In the genomic region with DNA sequence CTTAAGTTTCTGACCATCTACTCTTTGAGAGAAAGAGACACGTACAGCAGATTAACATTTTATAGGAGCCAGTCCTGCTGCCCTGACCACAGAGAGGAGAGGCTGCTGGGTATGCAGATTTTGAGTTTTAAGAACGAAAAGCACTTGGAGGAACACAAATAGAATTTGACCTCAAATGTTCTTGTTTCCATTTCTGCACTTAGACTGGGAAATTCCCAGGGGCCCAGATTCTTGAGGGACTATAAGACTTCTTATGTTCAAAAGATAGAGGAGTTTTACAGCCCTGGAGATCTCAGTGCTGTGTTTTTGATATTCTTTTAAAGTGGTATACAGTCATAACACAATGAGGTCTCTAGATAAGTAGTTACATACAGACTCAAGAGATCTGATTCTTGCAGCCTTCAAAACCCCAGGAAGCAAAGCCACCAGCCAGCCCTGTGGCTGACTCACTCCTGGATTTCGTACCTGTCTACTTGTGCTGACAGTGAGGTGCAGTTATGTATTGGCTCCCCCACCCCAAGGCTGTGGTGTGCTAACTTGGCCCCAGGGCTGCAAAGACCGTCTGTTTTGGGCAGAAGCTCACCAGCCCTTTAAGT, we compare ENCODE assay signal across 14 mouse cellular contexts. TPM values are rescaled to one million over a fixed set of nuclear protein-coding genes. Genes with fewer than 3 reads are reported as not detected.
DNase-seq lines count a peak whose midpoint lies in the region; ATAC-seq and TF ChIP-seq lines count a peak whose summit lies in the region.
"Had no signal": no experiment of that assay in that cellular context is flagged by ENCODE, and none has a peak within 500 bp of the region (broad histone marks: within the 10 kb centered on the region; RNA-seq: fewer than 3 reads in every experiment).

No protein-coding gene starts in this region.

- TF ChIP-seq CTCF in left cerebral cortex, adult 2 months (IDR thresholded peaks at IDR 0.05) = no peak
- no peak for TF ChIP-seq CTCF in CH12.LX (conservative IDR thresholded peaks at IDR 0.05 in 1 of 2, IDR thresholded peaks at IDR 0.05 in 1 of 2; ENCODE audit: low read depth in 2 of 2, low read length in 2 of 2)

- TF ChIP-seq RAD21 in CH12.LX (IDR thresholded peaks at IDR 0.05; ENCODE audit: low read depth, low read length) = no peak; the same call in 1 of the 2 replicates

- TF ChIP-seq EP300 in CH12.LX (IDR thresholded peaks at IDR 0.05; ENCODE audit: low read length) = peak; percentile 95

- in situ Hi-C loops in CH12.LX (cut with MboI; ENCODE audit: low pct_ligation_motif_present, low pct_unique_long_range_greater_than_20kb, low sequenced_read_pairs) = loop anchor here (5.0 kb wide), 1 partner anchor 42 kb away; no protein-coding TSS in a partner anchor

- dilution Hi-C loops in CH12.LX (cut with MboI; ENCODE audit: extremely low pct_ligation_motif_present, extremely low pct_unique_long_range_greater_than_20kb, low sequenced_read_pairs) = no loop called here

- peaks cover 17% of the 10 kb centered on the region for H3K79me2 ChIP-seq in CH12.LX (replicated peaks; ENCODE audit: control insufficient read depth, extremely low read depth, insufficient read depth, poor library complexity, severe bottlenecking)

- no peak; the same call in 1 of the 2 replicates for TF ChIP-seq POLR2A in CH12.LX (IDR thresholded peaks at IDR 0.05; ENCODE audit: low read depth, low read length)

- H3K27ac ChIP-seq in left cerebral cortex, adult 2 months = peak overlapping the region; percentile 80
- peak overlapping the region; percentile 97 for H3K27ac ChIP-seq in CH12.LX (ENCODE audit: insufficient read depth, low read depth)
- H3K27ac ChIP-seq in liver, embryonic 16.5 days (ENCODE audit: low read length) = peak overlapping the region; percentile 91
- H3K27ac ChIP-seq in hindbrain, embryonic 11.5 days (ENCODE audit: low read depth, low read length) = no peak overlapping the region

- WGBS in liver, embryonic 16.5 days (ENCODE audit: insufficient replicate concordance) = 77% methylated on average over 4 of the region's 4 CpGs
- 92% methylated on average over 4 of the region's 4 CpGs for WGBS in hindbrain, embryonic 11.5 days

- H3K9me3 ChIP-seq in CH12.LX (replicated peaks; ENCODE audit: low read length) = no peaks in the 10 kb centered on the region
- no peaks in the 10 kb centered on the region for H3K9me3 ChIP-seq in liver, embryonic 16.5 days (replicated peaks; ENCODE audit: control insufficient read depth, low read length)
- no peaks in the 10 kb centered on the region for H3K9me3 ChIP-seq in hindbrain, embryonic 11.5 days (ENCODE audit: control insufficient read depth, low read length)
- H3K9me3 ChIP-seq: forebrain, embryonic 12.5 days had no signal

- intact Hi-C loops in left cerebral cortex, adult 2 months (cut with DNase I) = no loop called here

- H3K4me1 ChIP-seq in CH12.LX (ENCODE audit: control insufficient read depth in 1 of 2, insufficient read depth in 2 of 2) = peaks cover 63 to 98% of the 10 kb centered on the region in 2 experiments
- peaks cover 62% of the 10 kb centered on the region for H3K4me1 ChIP-seq in liver, embryonic 16.5 days (ENCODE audit: control insufficient read depth, low read depth, low read length)
- H3K4me1 ChIP-seq in hindbrain, embryonic 11.5 days (replicated peaks; ENCODE audit: control insufficient read depth, insufficient read depth, low read length) = no peaks in the 10 kb centered on the region

- peak overlapping the region; percentile 59; the same call in 1 of the 2 replicates for H3K9ac ChIP-seq in CH12.LX (ENCODE audit: insufficient read depth, low read depth)
- H3K9ac ChIP-seq in liver, embryonic 16.5 days (ENCODE audit: low read depth, low read length) = no peak overlapping the region
- no peak overlapping the region for H3K9ac ChIP-seq in hindbrain, embryonic 11.5 days (ENCODE audit: low read depth, low read length)
- H3K9ac ChIP-seq: forebrain, embryonic 12.5 days had no signal

- ATAC-seq in liver, embryonic 16.5 days (ENCODE audit: low read depth) = no peak
- ATAC-seq in hindbrain, embryonic 11.5 days (ENCODE audit: low FRiP score) = no peak

- no peaks in the 10 kb centered on the region for H3K27me3 ChIP-seq in CH12.LX (replicated peaks)
- no peaks in the 10 kb centered on the region for H3K27me3 ChIP-seq in liver, embryonic 16.5 days (ENCODE audit: control insufficient read depth, insufficient read depth, low read depth, low read length)
- no peaks in the 10 kb centered on the region for H3K27me3 ChIP-seq in hindbrain, embryonic 11.5 days (ENCODE audit: control insufficient read depth, insufficient read depth, low read length)
- H3K27me3 ChIP-seq: forebrain, embryonic 12.5 days had no signal

- H3K4me3 ChIP-seq in left cerebral cortex, adult 2 months = no peak overlapping the region
- H3K4me3 ChIP-seq in CH12.LX (replicated peaks in 1 of 3; ENCODE audit: low read depth in 2 of 3, low read length in 2 of 3, poor library complexity in 1 of 3) = no peak overlapping the region
- H3K4me3 ChIP-seq in liver, embryonic 16.5 days (ENCODE audit: low read depth, low read length) = no peak overlapping the region
- no peak overlapping the region for H3K4me3 ChIP-seq in hindbrain, embryonic 11.5 days (ENCODE audit: low read depth, low read length)
- H3K4me3 ChIP-seq: forebrain, embryonic 12.5 days had no signal

- H3K36me3 ChIP-seq in CH12.LX (replicated peaks in 1 of 2; ENCODE audit: control insufficient read depth in 1 of 2, insufficient read depth in 1 of 2, low read length in 1 of 2) = peaks cover 14 to 55% of the 10 kb centered on the region in 2 experiments
- peaks cover 34% of the 10 kb centered on the region for H3K36me3 ChIP-seq in liver, embryonic 16.5 days (ENCODE audit: control insufficient read depth, insufficient read depth)
- no peaks in the 10 kb centered on the region for H3K36me3 ChIP-seq in hindbrain, embryonic 11.5 days (ENCODE audit: control insufficient read depth, insufficient read depth, low read length)

- DNase-seq in left cerebral cortex, adult 2 months (ENCODE audit: extremely low spot score in 1 of 2, low spot score in 2 of 2) = no peak
- DNase-seq in left cerebral cortex, adult 8-10 months (ENCODE audit: low spot score in 2 of 2) = no peak
- DNase-seq in CH12.LX (ENCODE audit: extremely low read depth) = peak; percentile 90
- peak; percentile 87 for DNase-seq in induced T-regulatory cell, adult 2 months (ENCODE audit: low read depth)
- DNase-seq in hindbrain, embryonic 11.5 days (ENCODE audit: low spot score) = no peak
- no peak for DNase-seq in layer of hippocampus, adult 11-12 months (ENCODE audit: low spot score)
- no peak for DNase-seq in adrenal gland, postnatal 10 days
- DNase-seq: adrenal gland, adult 2 months; cerebellum, postnatal 25 days; heart, postnatal 36 days; lung, adult 18-20 months; thymus, postnatal 36 days had no signal

- H3K4me2 ChIP-seq in CH12.LX (ENCODE audit: insufficient read depth, low read depth, poor library complexity, severe bottlenecking) = peak overlapping the region; percentile 51
- H3K4me2 ChIP-seq in liver, embryonic 16.5 days (ENCODE audit: low read depth, low read length) = 0 out of 2 replicates have a peak overlapping the region, but pooled peaks have one; percentile 43
- H3K4me2 ChIP-seq in hindbrain, embryonic 11.5 days (replicated peaks; ENCODE audit: low read depth, low read length) = no peak overlapping the region
- H3K4me2 ChIP-seq: forebrain, embryonic 12.5 days had no signal

TF ChIP-seq in CH12.LX, 34 proteins besides CTCF, POLR2A, EP300 and RAD21:
- TF ChIP-seq JUN (IDR thresholded peaks at IDR 0.05; ENCODE audit: insufficient read depth, low read depth, low read length) (peak; percentile 51; the same call in 1 of the 2 replicates), PAX5 (IDR thresholded peaks at IDR 0.05; ENCODE audit: low read length) (no peak), JUND (conservative IDR thresholded peaks at IDR 0.05; ENCODE audit: low read depth, low read length) (no peak), USF1 (IDR thresholded peaks at IDR 0.05; ENCODE audit: low read depth, low read length) (no peak), MXI1 (IDR thresholded peaks at IDR 0.05; ENCODE audit: low read depth, low read length) (no peak; the same call in 1 of the 2 replicates), POLR2AphosphoS2 (IDR thresholded peaks at IDR 0.05; ENCODE audit: low read depth, low read length) (no peak), TBP (conservative IDR thresholded peaks at IDR 0.05; ENCODE audit: low read depth, low read length) (peak; percentile 75), IRF4 (IDR thresholded peaks at IDR 0.05; ENCODE audit: low read depth, low read length) (peak; percentile 80), ZC3H11A (IDR thresholded peaks at IDR 0.05; ENCODE audit: low read depth, low read length) (no peak), NELFE (IDR thresholded peaks at IDR 0.05; ENCODE audit: low read depth, low read length) (no peak), ELF1 (IDR thresholded peaks at IDR 0.05; ENCODE audit: low read depth, low read length) (no peak), ZMIZ1 (IDR thresholded peaks at IDR 0.05; ENCODE audit: low read depth, low read length) (no peak), BHLHE40 (IDR thresholded peaks at IDR 0.05; ENCODE audit: low read depth, low read length) (peak; percentile 53), TCF12 (IDR thresholded peaks at IDR 0.05; ENCODE audit: low read depth, low read length) (peak; percentile 75), MEF2A (IDR thresholded peaks at IDR 0.05; ENCODE audit: borderline replicate concordance, low read depth, low read length) (peak; percentile 99), UBTF (IDR thresholded peaks at IDR 0.05; ENCODE audit: low read depth, low read length) (no peak), SIN3A (IDR thresholded peaks at IDR 0.05; ENCODE audit: low read length) (no peak), MAZ (IDR thresholded peaks at IDR 0.05; ENCODE audit: low read depth, low read length) (no peak), NRF1 (IDR thresholded peaks at IDR 0.05; ENCODE audit: low read depth, low read length) (no peak), MAFK (IDR thresholded peaks at IDR 0.05; ENCODE audit: insufficient replicate concordance, low read length) (peak; percentile 81), MAX (IDR thresholded peaks at IDR 0.05; ENCODE audit: low read length) (no peak), ETS1 (conservative IDR thresholded peaks at IDR 0.05; ENCODE audit: low read depth, low read length) (peak; percentile 86), CHD2 (IDR thresholded peaks at IDR 0.05; ENCODE audit: low read length) (peak; percentile 70; the same call in 1 of the 2 replicates)

RNA-seq across cellular contexts. Expression of a gene that starts 48.7 kb away (rescaled TPM):
- total RNA-seq in left cerebral cortex, adult 2 months (2021) = 10 to 100 TPM; 57.1 to 75.2 TPM
- total RNA-seq in left cerebral cortex, adult 8-10 months (2022) = 10 to 100 TPM; 57.0 to 68.5 (median 63.4) TPM
- total RNA-seq in CH12.LX (2012; rRNA removed) = 21.8 and 22.1 TPM in 2 replicates
- total RNA-seq in CH12.LX (2014; rRNA removed) = 14.4 and 15.6 TPM in 2 replicates
- polyA plus RNA-seq in CH12.LX (2012; ENCODE audit: insufficient read length, low read depth) = 25.0 and 30.9 TPM in 2 replicates
- polyA plus RNA-seq in liver, embryonic 16.5 days (2015; fragmentation: Nextera tagmentation; extraction: Ambion mirVana) = 25.1 and 29.4 TPM in 2 replicates
- polyA plus RNA-seq in hindbrain, embryonic 11.5 days (2014; fragmentation: Nextera tagmentation; extraction: Ambion mirVana) = 16.9 and 17.0 TPM in 2 replicates
- total RNA-seq in adrenal gland, postnatal 10 days (2021) = 10 to 100 TPM; 58.4 to 75.1 TPM

Comparison
In these comparisons a context has a peak if more than half of its experiments do, and no peak if none do; other contexts are left out.
1. DNase-seq: peak in CH12.LX (single experiment) and induced T-regulatory cell, adult 2 months (single experiment); none in left cerebral cortex, adult 2 months (0 of 2), left cerebral cortex, adult 8-10 months (0 of 2), hindbrain, embryonic 11.5 days (single experiment), layer of hippocampus, adult 11-12 months (single experiment) and adrenal gland, postnatal 10 days (single experiment).